Mouse (Mus musculus) heart, embryonic 15.5 days (tissue): Measurements from ENCODE around the gene Supt16. TPM values are rescaled to one million over a fixed set of nuclear protein-coding genes. Genes with fewer than 3 reads are reported as not detected.
A peak's percentile ranks its signal among the peaks of the same experiment; 100 is the strongest.

Source experiments
- ATAC-seq: fragments of 200-750 bp; cut with Nextera tagmentation; replicated peaks from 2 replicates; pipeline ENCODE4 v1.8.0; 2017; ENCODE audit warnings: low read depth, moderate TSS enrichment; ENCODE audit not compliant: insufficient number of reproducible peaks, insufficient read depth, low FRiP score
- H3K27ac ChIP-seq: fragments of 300-500 bp; sonication (generic); 2 replicates; pipeline ENCODE4 v1.5.1; 2015; ENCODE audit warnings: mild to moderate bottlenecking, inconsistent platforms
- H3K27me3 ChIP-seq: fragments of 300-500 bp; sonication (generic); 2 replicates; pipeline ENCODE4 v1.6.1; 2015; ENCODE audit warnings: inconsistent platforms
- H3K36me3 ChIP-seq: fragments of 300-500 bp; sonication (generic); 2 replicates; pipeline ENCODE4 v1.6.1; 2015; ENCODE audit warnings: mild to moderate bottlenecking, inconsistent platforms
- H3K4me1 ChIP-seq: fragments of 300-500 bp; sonication (generic); replicated peaks from 2 replicates; pipeline ENCODE4 v1.6.1; 2015; ENCODE audit warnings: inconsistent platforms
- H3K4me2 ChIP-seq: fragments of 300-500 bp; sonication (generic); 2 replicates; pipeline ENCODE4 v1.6.1; 2015; ENCODE audit warnings: inconsistent platforms, mild to moderate bottlenecking, moderate library complexity
- H3K4me3 ChIP-seq: fragments of 300-500 bp; sonication (generic); 2 replicates; pipeline ENCODE4 v1.5.1; 2015; ENCODE audit warnings: mild to moderate bottlenecking, inconsistent platforms
- H3K9ac ChIP-seq: fragments of 300-500 bp; sonication (generic); 2 replicates; pipeline ENCODE4 v1.6.1; 2015; ENCODE audit warnings: mild to moderate bottlenecking, inconsistent platforms
- H3K9me3 ChIP-seq: fragments of 300-500 bp; sonication (generic); replicated peaks from 2 replicates; pipeline ENCODE4 v1.6.1; 2016; ENCODE audit warnings: inconsistent platforms
- WGBS: fragments of 180-500 bp; shearing (Covaris S2); methylation state at CpG from one replicate; pipeline ENCODE4 v1.1.7; 2015; ENCODE audit warnings: mixed read lengths; 5-methylcytosine and 5-hydroxymethylcytosine counted together
- polyA plus RNA-seq: library from polyadenylated mRNA; unstranded; fragments of >200 nt; fragmentation: Nextera tagmentation; extraction: Ambion mirVana; gene quantifications from 2 replicates; pipeline ENCODE4 v1.2.1, GENCODE M21; 2015

The Supt16 gene
- polyA plus RNA-seq, 1 experiment from 2014 or later: 24.6 TPM

DNA sequence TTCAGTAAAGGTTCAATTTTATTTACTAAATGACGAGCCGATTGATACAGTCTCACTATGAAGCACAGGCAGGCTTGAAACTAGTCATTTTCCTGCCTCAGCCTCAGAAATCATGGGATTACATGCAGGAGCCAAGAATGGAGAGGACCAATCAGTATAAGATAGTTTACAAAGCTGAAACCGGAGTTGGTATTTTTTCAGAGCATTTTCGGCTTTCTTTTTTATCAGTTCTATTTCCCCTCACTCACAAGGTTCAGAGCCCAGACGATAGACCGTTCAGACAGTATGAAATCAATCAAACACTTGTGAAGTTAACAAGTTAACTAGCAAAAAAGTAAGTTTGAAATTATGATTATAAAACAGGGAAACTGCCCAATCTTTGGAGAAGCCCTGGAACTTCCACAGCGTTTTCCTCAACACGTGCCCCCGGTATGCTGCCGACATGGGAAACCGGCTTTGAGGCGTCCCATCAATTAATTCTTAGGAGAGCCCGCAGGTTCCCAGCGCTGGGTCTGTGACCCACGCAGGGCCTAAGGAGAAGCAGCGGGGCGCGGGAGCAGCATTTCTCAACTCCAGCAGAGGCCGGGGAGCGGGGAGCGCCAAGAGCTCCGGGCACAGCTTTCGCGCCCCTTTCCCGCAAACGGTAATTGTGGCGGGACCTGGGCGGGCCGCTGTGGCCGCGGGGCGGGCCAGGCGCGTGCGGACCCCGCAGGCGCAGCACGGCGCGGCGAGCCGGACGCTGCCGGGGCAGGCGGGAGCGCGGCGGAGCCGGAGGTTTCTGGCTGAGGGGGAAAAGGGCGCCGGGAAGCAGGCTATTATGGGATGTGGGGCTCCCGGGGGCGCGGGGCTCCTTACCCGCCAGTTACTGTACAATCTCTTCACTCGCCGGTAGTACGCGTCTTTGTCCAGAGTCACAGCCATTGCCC is 723 bp downstream of the Supt16 start:
- Histone ChIP-seq H3K9me3 (no peaks in the 10 kb centered on the region), H3K9ac (peak overlapping the region; percentile 99), H3K4me1 (peaks cover 18% of the 10 kb centered on the region), H3K4me2 (peak overlapping the region; percentile 81), H3K27ac (peak overlapping the region; percentile 94), H3K36me3 (peaks cover 29% of the 10 kb centered on the region), H3K27me3 (no peaks in the 10 kb centered on the region), H3K4me3 (peak overlapping the region; percentile 98)
- peak; percentile 59 for ATAC-seq
- under 1% methylated on average over 57 of the region's 59 CpGs for WGBS

DNA sequence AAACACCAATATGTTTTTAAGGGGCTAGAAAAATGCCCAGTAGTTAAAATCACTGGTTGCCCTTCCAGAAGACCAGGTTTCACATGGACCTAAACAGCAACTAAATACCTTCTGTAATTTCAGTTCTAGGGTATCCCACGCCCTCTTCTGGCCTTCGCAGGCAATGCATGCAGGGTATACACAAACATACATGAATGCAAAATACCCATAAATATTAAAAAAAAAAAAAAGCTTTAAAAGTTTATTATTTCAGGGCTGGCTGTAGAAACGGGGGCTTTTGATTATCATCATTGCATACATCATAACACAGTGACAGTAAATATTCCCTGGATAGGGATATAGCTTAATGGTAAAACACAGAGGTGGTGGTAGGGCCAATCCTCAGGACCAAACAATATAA is 1.5 kb downstream of the Supt16 start:
- peak overlapping the region; percentile 98 for H3K4me3 ChIP-seq
- H3K27me3 ChIP-seq: no peaks in the 10 kb centered on the region
- no peak overlapping the region for H3K9ac ChIP-seq
- H3K4me2 ChIP-seq: peak overlapping the region; percentile 81
- H3K4me1 ChIP-seq: peaks cover 18% of the 10 kb centered on the region
- H3K9me3 ChIP-seq: no peaks in the 10 kb centered on the region
- H3K27ac ChIP-seq: no peak overlapping the region
- ATAC-seq: no peak
- WGBS: 14% methylated on average over 3 of the region's 3 CpGs
- H3K36me3 ChIP-seq: peaks cover 22% of the 10 kb centered on the region

DNA sequence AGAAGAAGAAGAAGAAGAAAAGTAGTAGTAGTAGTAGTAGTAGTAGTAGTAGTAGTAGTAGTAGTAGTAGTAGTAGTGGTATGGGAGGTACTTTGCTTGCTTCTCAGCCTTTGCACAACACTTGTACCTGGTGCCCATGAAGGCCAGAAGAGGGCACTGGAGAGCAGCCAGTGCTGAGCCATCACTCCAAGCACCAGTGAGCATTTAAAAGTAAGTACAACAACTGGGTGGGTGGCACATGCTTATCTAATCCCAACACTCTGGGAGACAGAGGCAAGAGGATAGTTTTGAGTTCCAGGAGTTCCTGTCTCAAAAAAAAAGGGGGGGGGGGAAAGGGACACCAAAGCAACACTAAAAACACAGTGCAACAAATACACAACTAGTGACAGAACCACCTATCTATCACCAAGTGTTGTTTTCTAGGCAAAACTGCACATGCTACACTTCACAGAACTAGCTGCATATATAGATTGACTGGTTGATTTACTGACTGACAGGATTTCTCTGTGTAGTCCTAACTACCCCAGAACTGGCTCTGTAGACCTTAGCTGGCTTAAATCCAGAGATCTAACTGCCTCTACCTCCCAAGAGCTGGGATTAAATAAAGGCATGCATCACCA is 6.4 kb downstream of the Supt16 start:
- Histone ChIP-seq H3K4me1 (peaks cover 12% of the 10 kb centered on the region), H3K36me3 (peaks cover 5% of the 10 kb centered on the region; the same call in 1 of the 2 replicates), H3K4me3 (no peak overlapping the region), H3K27ac (no peak overlapping the region), H3K27me3 (no peaks in the 10 kb centered on the region), H3K9me3 (no peaks in the 10 kb centered on the region), H3K4me2 (no peak overlapping the region), H3K9ac (no peak overlapping the region)
- no peak for ATAC-seq

DNA sequence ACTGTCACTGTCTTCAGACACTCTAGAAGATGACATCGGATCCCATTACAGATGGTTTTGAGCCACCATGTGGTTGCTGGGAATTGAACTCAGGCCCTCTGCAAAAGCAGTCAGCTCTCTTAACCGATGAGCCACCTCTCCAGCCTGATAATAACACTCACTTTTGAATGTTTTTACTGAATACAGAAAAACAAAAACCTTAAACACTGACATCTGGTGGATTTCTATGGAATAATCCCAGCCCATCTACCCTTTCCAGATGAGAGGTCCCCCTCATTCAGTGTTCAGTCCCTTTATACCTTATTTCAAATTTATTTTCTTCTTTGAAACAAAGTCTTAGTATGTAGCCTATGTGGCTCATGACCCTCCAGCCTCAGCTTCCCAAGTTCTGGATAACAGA is 7.7 kb downstream of the Supt16 start:
- H3K9ac ChIP-seq: no peak overlapping the region
- H3K4me3 ChIP-seq: no peak overlapping the region
- no peaks in the 10 kb centered on the region for H3K27me3 ChIP-seq
- 74% methylated on average over 2 of the region's 2 CpGs for WGBS
- no peak for ATAC-seq
- no peaks in the 10 kb centered on the region for H3K9me3 ChIP-seq
- H3K4me2 ChIP-seq: no peak overlapping the region
- peaks cover 5% of the 10 kb centered on the region; the same call in 1 of the 2 replicates for H3K36me3 ChIP-seq
- no peak overlapping the region for H3K27ac ChIP-seq
- H3K4me1 ChIP-seq: peaks cover 3% of the 10 kb centered on the region; the same call in 1 of the 2 replicates

DNA sequence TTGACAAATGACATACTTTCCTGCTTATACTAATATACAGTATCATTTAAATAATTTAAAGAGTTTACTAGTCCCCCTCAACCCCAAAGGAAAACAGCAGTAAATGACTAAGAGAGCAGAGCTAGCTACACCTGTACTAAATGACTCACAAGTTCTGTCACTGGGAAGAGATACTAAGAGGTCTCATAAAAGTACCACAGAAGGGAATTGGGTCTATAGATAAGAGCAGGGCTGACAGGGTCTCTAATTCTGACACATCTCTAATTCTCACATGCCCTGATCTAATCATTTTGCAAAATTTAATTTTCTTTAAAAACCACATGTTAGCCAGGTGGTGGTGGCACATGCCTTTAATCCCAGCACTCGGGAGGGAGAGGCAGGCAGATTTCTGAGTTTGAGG is 8.4 kb downstream of the Supt16 start:
- Histone ChIP-seq H3K9me3 (no peaks in the 10 kb centered on the region), H3K36me3 (peaks cover 5% of the 10 kb centered on the region; the same call in 1 of the 2 replicates), H3K4me2 (no peak overlapping the region), H3K27ac (no peak overlapping the region), H3K4me3 (no peak overlapping the region), H3K4me1 (peaks cover 3% of the 10 kb centered on the region; the same call in 1 of the 2 replicates), H3K27me3 (no peaks in the 10 kb centered on the region), H3K9ac (no peak overlapping the region)
- WGBS: 81% methylated on average over 1 of the region's 1 CpGs
- no peak for ATAC-seq

DNA sequence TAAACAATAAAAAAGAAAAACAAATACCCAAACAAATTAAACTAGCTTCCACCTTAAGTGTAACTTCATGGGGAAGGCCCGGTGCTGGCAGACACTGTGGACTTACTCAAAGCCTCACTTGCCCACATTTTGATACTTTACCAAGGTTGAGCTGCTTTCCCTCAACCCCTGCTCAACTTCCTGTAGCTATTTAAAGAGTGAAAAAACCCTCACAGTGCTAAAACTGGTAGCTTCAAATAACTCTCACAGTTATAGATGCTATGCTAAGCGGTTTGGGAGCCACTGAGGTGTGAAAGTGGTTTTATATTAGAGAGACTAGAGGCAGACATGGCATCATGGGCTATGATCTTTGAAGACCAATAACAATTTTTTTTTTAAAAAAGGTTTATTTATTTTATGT is 30.6 kb downstream of the Supt16 start:
- ATAC-seq: no peak
- 79% methylated on average over 2 of the region's 2 CpGs for WGBS
- no peaks in the 10 kb centered on the region for H3K9me3 ChIP-seq
- no peak overlapping the region for H3K9ac ChIP-seq
- no peaks in the 10 kb centered on the region for H3K4me1 ChIP-seq
- H3K27ac ChIP-seq: no peak overlapping the region
- H3K4me3 ChIP-seq: no peak overlapping the region
- H3K4me2 ChIP-seq: no peak overlapping the region
- no peaks in the 10 kb centered on the region for H3K27me3 ChIP-seq
- H3K36me3 ChIP-seq: peaks cover 66% of the 10 kb centered on the region

DNA sequence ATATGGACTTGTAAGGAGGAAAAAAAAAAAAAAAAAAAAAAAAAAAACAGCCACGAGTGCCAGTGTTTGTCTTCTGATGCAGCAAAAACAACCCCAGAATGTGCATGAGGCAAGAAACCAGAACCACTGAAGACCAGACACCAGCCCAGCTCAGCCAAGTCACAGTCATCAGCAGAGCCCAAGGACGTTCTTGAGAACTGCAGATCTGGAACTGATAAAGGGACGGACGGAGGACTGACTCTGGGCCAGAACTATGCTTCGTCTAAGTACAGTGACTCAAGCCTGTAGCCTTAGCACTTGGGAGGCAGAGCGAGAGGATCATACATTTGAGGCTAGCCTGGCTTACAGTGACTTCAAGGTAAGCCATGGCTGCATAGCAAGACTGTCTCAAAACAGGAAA is 36.3 kb downstream of the Supt16 start:
- Histone ChIP-seq H3K9me3 (no peaks in the 10 kb centered on the region), H3K27ac (no peak overlapping the region), H3K4me3 (no peak overlapping the region), H3K9ac (no peak overlapping the region), H3K36me3 (peaks cover 71% of the 10 kb centered on the region), H3K4me1 (no peaks in the 10 kb centered on the region), H3K27me3 (no peaks in the 10 kb centered on the region), H3K4me2 (no peak overlapping the region)
- 71% methylated on average over 6 of the region's 6 CpGs for WGBS
- no peak for ATAC-seq

DNA sequence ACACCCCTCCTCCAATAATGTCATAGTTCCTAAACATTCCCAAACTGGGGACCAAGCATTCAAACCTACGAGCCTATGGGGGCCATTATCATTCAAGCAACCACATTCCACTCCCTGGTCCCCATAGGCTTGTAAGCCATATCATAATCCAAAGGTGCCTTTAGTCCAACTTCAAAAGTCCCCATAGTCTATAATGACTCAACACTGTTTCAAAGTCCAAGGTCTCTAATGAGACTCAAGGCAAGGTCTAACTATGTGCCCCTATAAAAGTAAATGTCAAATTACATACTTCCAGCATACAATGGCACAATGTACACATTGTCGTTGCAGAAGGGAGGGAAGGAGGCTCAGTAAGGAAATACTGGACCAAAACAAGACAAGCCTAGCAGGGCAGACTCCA is 42.2 kb downstream of the Supt16 start:
- Histone ChIP-seq H3K27me3 (no peaks in the 10 kb centered on the region), H3K4me1 (no peaks in the 10 kb centered on the region), H3K27ac (no peak overlapping the region), H3K9me3 (no peaks in the 10 kb centered on the region), H3K9ac (no peak overlapping the region), H3K4me2 (no peak overlapping the region), H3K4me3 (no peak overlapping the region), H3K36me3 (peaks cover 17% of the 10 kb centered on the region)
- 87% methylated on average over 2 of the region's 2 CpGs for WGBS
- ATAC-seq: no peak

DNA sequence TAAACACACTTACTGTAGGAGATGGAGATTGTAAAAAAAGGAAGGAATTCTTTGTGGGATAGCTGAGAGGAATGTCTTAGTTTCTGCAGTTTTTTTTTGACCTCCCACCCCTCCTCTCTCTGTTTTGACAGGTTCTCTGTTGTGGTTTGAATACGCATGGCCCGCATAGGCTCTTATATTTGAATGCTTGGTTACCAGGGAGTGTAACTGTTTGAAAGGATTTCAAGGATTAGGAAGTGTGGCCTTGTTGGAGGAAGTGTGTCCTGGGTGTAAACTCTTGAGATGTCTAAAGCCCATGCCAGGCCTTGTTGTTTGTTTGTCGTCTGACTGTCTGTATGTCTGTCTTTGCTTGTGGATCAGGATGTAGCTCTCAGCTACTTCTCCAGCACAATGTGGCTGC is 44.6 kb downstream of the Supt16 start:
- H3K9ac ChIP-seq: no peak overlapping the region
- WGBS: 47% methylated on average over 3 of the region's 3 CpGs
- no peak for ATAC-seq
- no peak overlapping the region for H3K27ac ChIP-seq
- no peaks in the 10 kb centered on the region for H3K27me3 ChIP-seq
- no peak overlapping the region for H3K4me2 ChIP-seq
- H3K4me3 ChIP-seq: no peak overlapping the region
- H3K36me3 ChIP-seq: no peaks in the 10 kb centered on the region
- H3K9me3 ChIP-seq: no peaks in the 10 kb centered on the region
- no peaks in the 10 kb centered on the region for H3K4me1 ChIP-seq

DNA sequence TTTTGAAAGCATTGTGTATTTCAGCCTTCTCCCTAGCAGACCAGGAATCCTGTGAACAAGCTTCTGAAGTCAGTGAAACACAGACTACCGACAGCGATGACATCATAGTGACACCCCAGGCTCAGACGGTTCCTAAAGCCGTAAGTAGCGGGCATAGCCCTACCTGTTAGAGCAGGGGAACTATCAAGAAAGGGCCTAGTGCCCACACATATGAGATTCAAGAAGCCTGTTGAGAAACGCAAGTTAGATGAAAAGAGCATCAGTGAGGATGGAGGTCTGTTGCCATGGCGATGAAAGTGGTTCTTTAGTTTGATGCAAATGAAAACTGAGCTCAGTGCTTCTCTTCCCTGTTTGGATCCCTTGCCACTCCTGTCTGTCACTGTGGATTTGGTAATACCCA is 45.0 kb downstream of the Supt16 start:
- Histone ChIP-seq H3K36me3 (no peaks in the 10 kb centered on the region), H3K4me2 (peak overlapping the region; percentile 15; the same call in 1 of the 2 replicates), H3K4me3 (no peak overlapping the region), H3K4me1 (no peaks in the 10 kb centered on the region), H3K27ac (no peak overlapping the region), H3K9me3 (no peaks in the 10 kb centered on the region), H3K9ac (no peak overlapping the region), H3K27me3 (no peaks in the 10 kb centered on the region)
- WGBS: 29% methylated on average over 7 of the region's 7 CpGs
- no peak for ATAC-seq

DNA sequence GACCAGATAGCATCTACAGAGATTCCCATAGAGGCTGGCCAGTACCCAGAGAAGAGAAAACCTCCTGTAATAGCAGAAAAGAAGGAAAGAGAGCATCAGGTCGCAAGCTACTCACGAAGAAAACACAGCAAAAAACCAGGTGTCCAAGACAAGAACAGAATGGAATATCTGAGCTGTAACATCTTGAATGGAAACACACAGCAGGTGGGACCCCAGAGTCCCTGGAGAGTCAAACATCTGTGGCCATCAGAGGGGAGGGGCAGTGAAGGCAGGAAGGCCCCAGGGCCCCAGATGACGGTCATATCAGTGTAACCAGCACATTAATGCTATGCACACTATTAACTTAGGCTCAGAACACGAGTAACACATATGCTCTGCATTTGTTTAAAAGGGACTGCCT is 47.3 kb downstream of the Supt16 start:
- WGBS: 69% methylated on average over 4 of the region's 4 CpGs
- no peak overlapping the region for H3K9ac ChIP-seq
- ATAC-seq: no peak
- no peak overlapping the region for H3K4me3 ChIP-seq
- no peaks in the 10 kb centered on the region for H3K9me3 ChIP-seq
- H3K4me1 ChIP-seq: no peaks in the 10 kb centered on the region
- no peak overlapping the region for H3K27ac ChIP-seq
- H3K36me3 ChIP-seq: no peaks in the 10 kb centered on the region
- H3K4me2 ChIP-seq: no peak overlapping the region
- H3K27me3 ChIP-seq: no peaks in the 10 kb centered on the region
